Mouse (Mus musculus) G1E (cell line): Measurements from ENCODE around the gene Slc22a15. TPM values are rescaled to one million over a fixed set of nuclear protein-coding genes. Genes with fewer than 3 reads are reported as not detected.
A peak's percentile ranks its signal among the peaks of the same experiment; 100 is the strongest.

Experiments used
- ATAC-seq: 2 replicates; pipeline ENCODE4 v1.8.0; 2016; ENCODE audit warnings: mild to moderate bottlenecking; ENCODE audit not compliant: insufficient number of reproducible peaks, poor library complexity, low FRiP score, severe bottlenecking; ENCODE audit errors: extremely low read depth
- DNase-seq: peaks from one replicate; pipeline ENCODE4 v3.0.0; 2012; ENCODE audit warnings: low spot score
- H3K27me3 ChIP-seq: 2 replicates; pipeline ENCODE4 v1.6.1; 2012; ENCODE audit warnings: mild to moderate bottlenecking, low read length, inconsistent platforms; ENCODE audit not compliant: insufficient read depth
- H3K36me3 ChIP-seq: replicated peaks from 2 replicates; pipeline ENCODE3; 2012; ENCODE audit warnings: mild to moderate bottlenecking, inconsistent platforms
- H3K4me1 ChIP-seq: 2 replicates; pipeline ENCODE4 v1.6.1; 2012; ENCODE audit warnings: low read depth, low read length, inconsistent platforms, mixed read lengths; ENCODE audit not compliant: insufficient read depth
- H3K4me3 ChIP-seq: 2 replicates; pipeline ENCODE4 v1.5.1; 2012; ENCODE audit warnings: low read depth, mild to moderate bottlenecking, inconsistent platforms, low read length, moderate library complexity, mixed read lengths
- H3K9me3 ChIP-seq: replicated peaks from 2 replicates; pipeline ENCODE4 v1.6.1; 2012; ENCODE audit warnings: inconsistent platforms
- CTCF ChIP-seq: IDR thresholded peaks from 2 replicates; pipeline ENCODE4 v1.5.1; 2012; ENCODE audit warnings: low read depth, low read length, inconsistent platforms, mixed read lengths
- GATA1 ChIP-seq: IDR thresholded peaks from 2 replicates; pipeline ENCODE4 v1.6.1; 2012; ENCODE audit warnings: borderline replicate concordance, low read length, inconsistent platforms, mixed read lengths
- GATA2 ChIP-seq: IDR thresholded peaks from 2 replicates; pipeline ENCODE4 v1.6.1; 2012; ENCODE audit warnings: low read depth, low read length, inconsistent platforms, borderline replicate concordance
- POLR2AphosphoS5 ChIP-seq: IDR thresholded peaks from 2 replicates; pipeline ENCODE4 v1.6.1; 2012; ENCODE audit warnings: low read depth, low read length, inconsistent platforms; ENCODE audit not compliant: insufficient replicate concordance
- TAL1 ChIP-seq: conservative IDR thresholded peaks from 2 replicates; pipeline ENCODE4 v1.6.1; 2012; ENCODE audit warnings: low read depth, low read length, inconsistent platforms, mixed read lengths
- polyA plus RNA-seq: library from polyadenylated mRNA; stranded (reverse); fragments of >175 nt; gene quantifications from 2 replicates; pipeline ENCODE4 v1.2.3, GENCODE M21; 2012
- total RNA-seq, 2 experiments: library from RNA; stranded (forward) in 1 of 2; stranded (reverse) in 1 of 2; fragments of 200-1000 nt in 1 of 2; fragments of >200 nt in 1 of 2; fragmentation: Nextera tagmentation in 1 of 2; gene quantifications; 2 replicates each; pipeline ENCODE4 v1.2.3; 2014 to 2017

The Slc22a15 gene
- total and polyA plus RNA-seq, 3 experiments = 0.33 TPM; not detected in 2

DNA sequence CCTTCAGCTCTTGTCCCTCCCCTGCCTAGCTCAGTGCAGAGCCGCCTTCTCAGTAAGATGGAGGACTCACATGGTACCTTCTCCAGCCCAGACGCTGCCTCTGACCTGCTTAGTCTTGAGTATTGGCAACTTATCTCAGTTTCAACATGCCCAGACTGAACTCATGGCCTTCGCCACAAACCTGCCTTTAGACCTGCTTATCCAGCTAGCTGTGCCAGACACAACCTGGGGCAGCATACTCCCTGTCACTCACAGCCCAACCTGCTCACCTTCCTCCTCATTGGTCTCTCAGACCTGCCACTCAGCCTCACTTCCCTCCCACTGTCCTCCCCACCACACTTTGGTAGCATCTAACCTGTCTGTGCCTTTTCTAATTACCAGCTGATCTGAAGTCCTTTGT, 108.2 kb downstream of the Slc22a15 start:
- no peaks in the 10 kb centered on the region for H3K4me1 ChIP-seq

DNA sequence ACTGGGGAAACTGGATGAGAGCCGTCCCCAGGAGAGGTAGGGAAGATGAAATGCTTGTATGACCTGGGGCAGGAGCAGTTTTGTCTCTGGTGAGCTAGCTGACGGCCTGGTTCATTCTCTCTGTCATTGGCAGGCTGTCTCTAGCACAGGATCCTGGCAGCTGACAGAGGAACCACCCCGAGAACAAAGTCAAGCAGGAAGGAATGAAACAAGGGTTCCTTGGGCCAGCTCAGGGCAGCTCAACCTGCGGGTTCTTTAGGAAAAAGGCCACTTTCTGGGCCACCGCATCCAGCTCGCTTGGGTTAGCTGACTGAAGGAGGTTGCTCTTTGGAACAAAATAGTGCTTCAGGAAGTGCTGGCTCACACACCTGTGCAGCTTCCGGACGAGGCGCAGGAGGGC, 109.5 kb downstream of the Slc22a15 start:
- Histone ChIP-seq H3K36me3 (no peaks in the 10 kb centered on the region), H3K4me3 (no peak overlapping the region), H3K9me3 (no peaks in the 10 kb centered on the region), H3K27me3 (0 out of 2 replicates have a peak, but pooled peaks cover 4% of the 10 kb centered on the region), H3K4me1 (no peaks in the 10 kb centered on the region)
- no peak for ATAC-seq
- DNase-seq = no peak
- TF ChIP-seq TAL1 = no peak
- no peak for TF ChIP-seq POLR2AphosphoS5
- TF ChIP-seq CTCF = no peak
- no peak for TF ChIP-seq GATA1
- TF ChIP-seq GATA2 = no peak

More for the DNA sequence above, 108.2 kb downstream of the Slc22a15 start:
- Histone ChIP-seq H3K9me3 (no peaks in the 10 kb centered on the region), H3K27me3 (0 out of 2 replicates have a peak, but pooled peaks cover 4% of the 10 kb centered on the region), H3K36me3 (no peaks in the 10 kb centered on the region), H3K4me3 (no peak overlapping the region)
- TF ChIP-seq TAL1 (no peak), GATA2 (no peak), GATA1 (no peak), CTCF (no peak), POLR2AphosphoS5 (no peak)
- ATAC-seq = no peak
- no peak for DNase-seq

DNA sequence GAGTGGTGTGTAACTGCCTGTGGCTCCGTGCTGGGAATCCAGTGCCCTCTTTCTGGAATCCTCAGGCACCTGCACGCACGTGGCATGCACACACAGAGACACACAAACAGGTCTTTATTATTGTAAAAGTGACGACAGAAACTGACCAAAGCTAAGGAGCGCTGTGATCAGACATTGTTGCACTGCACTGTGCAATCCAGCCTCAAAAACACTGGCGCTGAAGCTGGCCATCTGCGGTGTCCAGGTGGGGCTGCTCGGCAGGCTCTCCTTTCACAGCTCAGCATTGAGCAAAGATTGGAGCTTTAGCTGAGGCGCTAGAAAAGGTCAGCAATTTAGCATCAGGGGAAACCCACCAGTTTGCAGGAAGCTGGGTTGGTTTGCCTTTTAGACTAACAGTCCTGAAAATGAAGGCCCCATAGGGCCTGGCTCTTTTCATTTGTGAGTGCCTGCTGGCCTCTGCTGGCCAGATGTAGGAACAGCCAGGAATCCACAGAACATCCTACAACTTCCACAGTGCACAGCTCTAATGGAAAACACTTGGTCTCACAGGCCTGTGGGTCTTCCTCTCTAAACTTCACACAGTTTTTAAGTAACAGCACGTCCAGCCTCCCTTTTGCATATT, 111.8 kb downstream of the Slc22a15 start:
- H3K4me3 ChIP-seq = no peak overlapping the region
- no peak for ATAC-seq
- no peaks in the 10 kb centered on the region for H3K9me3 ChIP-seq
- H3K27me3 ChIP-seq = peaks cover 4% of the 10 kb centered on the region; the same call in 1 of the 2 replicates
- H3K4me1 ChIP-seq = no peaks in the 10 kb centered on the region
- H3K36me3 ChIP-seq = no peaks in the 10 kb centered on the region
- TF ChIP-seq CTCF (0 out of 2 replicates have a peak, but pooled peaks have one; percentile 8), GATA1 (no peak)
- DNase-seq = peak; percentile 36

- DNase-seq = no peak
- TF ChIP-seq POLR2AphosphoS5 = no peak
- TF ChIP-seq GATA1 = no peak
- TF ChIP-seq GATA2 = no peak
- TF ChIP-seq TAL1 = no peak
- TF ChIP-seq CTCF = no peak
- H3K4me3 ChIP-seq = no peak overlapping the region
- no peak for ATAC-seq
- peaks cover 4% of the 10 kb centered on the region; the same call in 1 of the 2 replicates for H3K27me3 ChIP-seq
- no peaks in the 10 kb centered on the region for H3K36me3 ChIP-seq
- no peaks in the 10 kb centered on the region for H3K9me3 ChIP-seq
- H3K4me1 ChIP-seq = no peaks in the 10 kb centered on the region
Observed at GRCm38 (mm10) chr3:101811931-101812330, 112.3 kb downstream of the Slc22a15 start.

- no peaks in the 10 kb centered on the region for H3K9me3 ChIP-seq
- TF ChIP-seq TAL1 (no peak), GATA1 (no peak), POLR2AphosphoS5 (no peak), GATA2 (no peak), CTCF (no peak)
- H3K36me3 ChIP-seq = no peaks in the 10 kb centered on the region
- H3K4me3 ChIP-seq = no peak overlapping the region
- no peaks in the 10 kb centered on the region; the same call in 1 of the 2 replicates for H3K27me3 ChIP-seq
- H3K4me1 ChIP-seq = no peaks in the 10 kb centered on the region
- ATAC-seq = no peak
- DNase-seq = no peak
Observed at GRCm38 (mm10) chr3:101807646-101808045, 116.6 kb downstream of the Slc22a15 start.

GRCm38 (mm10) chr3:101806941-101807340, 117.3 kb downstream of the Slc22a15 start:
- Histone ChIP-seq H3K27me3 (no peaks in the 10 kb centered on the region; the same call in 1 of the 2 replicates), H3K4me1 (no peaks in the 10 kb centered on the region), H3K36me3 (no peaks in the 10 kb centered on the region), H3K9me3 (no peaks in the 10 kb centered on the region), H3K4me3 (no peak overlapping the region)
- no peak for TF ChIP-seq GATA2
- no peak for TF ChIP-seq POLR2AphosphoS5
- TF ChIP-seq GATA1 = no peak
- no peak for TF ChIP-seq CTCF
- TF ChIP-seq TAL1 = no peak
- DNase-seq (no peak), ATAC-seq (no peak)
